Mouse (Mus musculus): ENCODE results near the gene Dhx16.

DNA sequence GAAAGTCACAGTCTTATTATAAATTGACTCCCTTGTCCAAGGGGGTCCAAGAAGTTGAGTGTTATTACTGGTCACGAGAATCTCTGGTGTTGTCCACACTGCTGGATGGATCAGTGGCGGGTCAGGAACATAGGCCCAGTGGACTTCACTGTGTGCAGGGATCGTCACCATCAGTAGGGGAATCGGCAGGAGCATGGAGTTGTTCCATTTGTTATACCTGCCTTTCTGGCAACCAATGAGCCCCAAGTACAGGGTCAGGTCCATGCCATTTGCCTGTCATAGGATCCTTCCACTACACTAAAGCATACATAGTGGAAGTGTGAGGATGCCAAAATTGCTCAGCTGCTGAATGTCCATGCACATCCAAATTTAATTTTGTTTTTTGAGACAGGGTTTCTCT lies 53.0 kb downstream of the Dhx16 start:
- TF ChIP-seq CTCF (IDR thresholded peaks at IDR 0.05; ENCODE audit: low read depth, low read length) (no peak), POLR2A (IDR thresholded peaks at IDR 0.05; ENCODE audit: extremely low read depth, insufficient read depth, low read length) (no peak)

Data from liver, adult 2 months (tissue).